Mouse (Mus musculus): ENCODE measurements around the gene Olfr223. TPM values are rescaled to one million over a fixed set of nuclear protein-coding genes. Genes with fewer than 3 reads are reported as not detected.
"Not testable (repeated sequence)": the region's sequence is repeated elsewhere in the genome, so short reads cannot be mapped to it uniquely, and the experiment has no call there.

The Olfr223 gene
- total RNA-seq, 4 experiments from 2014 or later: not detected

DNA sequence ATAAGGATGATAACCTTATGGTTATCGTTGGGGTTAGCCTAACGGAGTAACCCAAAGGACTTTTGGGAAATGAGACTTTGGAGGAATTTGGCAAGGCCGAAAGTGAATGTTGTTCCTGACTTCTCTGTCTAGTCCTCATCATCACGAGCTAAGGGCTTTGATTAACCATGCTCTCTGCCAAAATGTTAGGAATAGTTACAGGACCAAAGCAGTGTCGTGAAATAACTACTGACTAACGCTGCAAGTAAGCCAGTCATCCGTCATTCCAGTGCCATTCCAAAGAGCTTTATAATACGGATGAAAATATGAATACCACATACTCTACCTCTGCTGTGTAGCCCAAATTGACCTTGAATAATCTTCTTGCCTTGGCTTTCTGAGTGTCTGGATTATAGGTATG lies 3.9 kb upstream of the Olfr223 start:
- no peak for DNase-seq (ENCODE audit: low spot score in 2 of 2)

DNA sequence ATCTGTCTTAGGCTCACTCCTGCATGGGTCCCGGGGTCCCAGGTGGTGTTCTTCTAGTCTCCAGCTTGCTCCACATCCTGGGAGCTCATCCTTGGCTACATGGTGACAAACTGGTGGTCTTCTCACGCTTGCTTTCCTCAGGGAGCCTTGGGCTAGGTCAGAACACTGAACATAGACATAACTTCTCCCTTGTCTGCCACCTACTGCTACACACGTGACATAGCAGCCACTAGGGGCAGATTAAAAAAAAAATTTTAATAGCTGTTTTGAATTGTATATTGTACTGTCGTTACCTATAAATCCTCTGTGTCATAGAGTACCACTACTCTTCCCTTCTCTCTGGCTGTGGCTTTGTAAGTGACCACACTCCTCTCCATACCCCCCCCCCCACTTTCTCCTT lies 3.0 kb upstream of the Olfr223 start:
- DNase-seq (ENCODE audit: low spot score in 2 of 2): no peak

- DNase-seq (ENCODE audit: low spot score in 2 of 2): no peak
Measured at GRCm38 (mm10) chr11:59589496-59589895, 3.6 kb downstream of the Olfr223 start.

DNA sequence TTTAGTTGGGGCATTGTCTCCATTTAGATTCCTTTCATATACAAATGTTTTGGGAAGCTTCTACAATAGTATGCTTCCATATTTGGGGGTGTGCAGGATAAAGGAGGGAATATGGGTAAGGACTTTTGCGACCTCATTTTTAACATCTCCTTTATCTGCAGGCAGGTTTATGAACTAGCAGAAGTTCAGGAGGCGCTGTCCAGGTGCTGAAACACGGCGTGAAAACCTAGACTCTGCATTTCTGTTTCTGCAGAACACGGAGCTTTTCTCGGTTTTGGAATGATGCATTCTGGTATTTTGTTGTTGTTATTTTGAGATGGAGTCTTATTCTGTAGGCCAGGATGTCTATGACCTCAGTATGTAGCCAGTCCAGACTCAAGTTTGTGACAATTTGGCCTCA lies 8.6 kb downstream of the Olfr223 start:
- no peak for DNase-seq (ENCODE audit: low spot score in 2 of 2)

- not testable (repeated sequence) for DNase-seq (ENCODE audit: low spot score in 2 of 2)
Measured at GRCm38 (mm10) chr11:59576135-59576534, 17.0 kb downstream of the Olfr223 start, which contains the start of gene Olfr222. Gene Olfr222, minus strand, starts transcription at chr11:59576235.

DNA sequence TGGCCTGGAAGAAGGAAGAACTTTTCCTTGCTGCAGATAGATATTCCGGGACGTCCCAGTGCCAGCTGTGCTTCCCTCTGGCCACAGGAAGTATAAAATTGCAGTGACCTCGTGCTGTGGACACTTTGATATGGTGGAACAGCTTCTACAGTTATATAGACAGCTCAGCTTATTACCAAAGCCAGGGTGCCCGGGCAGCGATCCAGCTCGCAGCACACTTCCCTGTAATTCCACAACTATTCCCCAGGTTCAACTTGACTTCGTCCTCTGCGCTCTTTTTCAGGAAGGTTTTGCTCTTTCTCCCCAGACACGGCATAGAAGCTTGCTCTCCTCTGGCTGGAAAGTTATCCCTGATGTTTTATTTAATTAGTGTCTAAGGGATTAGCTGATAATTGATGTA lies 17.4 kb downstream of the Olfr223 start:
- DNase-seq (ENCODE audit: low spot score in 2 of 2): no peak

GRCm38 (mm10) chr11:59569306-59569705 lies 23.8 kb downstream of the Olfr223 start:
- DNase-seq (ENCODE audit: low spot score in 2 of 2): no peak

- DNase-seq (ENCODE audit: low spot score in 2 of 2): no peak
Measured at GRCm38 (mm10) chr11:59562837-59563236, 30.3 kb downstream of the Olfr223 start.

GRCm38 (mm10) chr11:59562336-59562735 lies 30.8 kb downstream of the Olfr223 start:
- DNase-seq (ENCODE audit: low spot score in 2 of 2): no peak

DNA sequence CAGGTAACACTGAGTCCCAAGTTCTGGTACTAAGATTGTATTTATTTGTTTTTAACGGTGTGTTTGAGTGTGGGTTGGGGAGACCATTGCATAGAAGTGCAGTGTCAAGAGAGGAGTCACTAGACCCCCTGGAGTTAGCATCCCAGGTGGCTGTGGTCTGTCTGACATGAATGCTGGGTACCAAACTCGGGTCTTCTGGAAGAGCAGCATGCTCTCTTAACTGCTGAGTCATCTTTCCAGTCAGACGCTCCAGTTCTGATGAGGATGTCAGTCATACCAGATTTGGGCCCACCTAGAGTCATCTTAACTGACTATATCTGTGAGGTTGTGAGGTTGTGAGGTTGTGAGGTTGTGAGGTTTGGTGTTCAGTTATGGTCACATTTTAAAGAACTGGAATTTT lies 32.2 kb downstream of the Olfr223 start:
- no peak for DNase-seq (ENCODE audit: low spot score in 2 of 2)

DNA sequence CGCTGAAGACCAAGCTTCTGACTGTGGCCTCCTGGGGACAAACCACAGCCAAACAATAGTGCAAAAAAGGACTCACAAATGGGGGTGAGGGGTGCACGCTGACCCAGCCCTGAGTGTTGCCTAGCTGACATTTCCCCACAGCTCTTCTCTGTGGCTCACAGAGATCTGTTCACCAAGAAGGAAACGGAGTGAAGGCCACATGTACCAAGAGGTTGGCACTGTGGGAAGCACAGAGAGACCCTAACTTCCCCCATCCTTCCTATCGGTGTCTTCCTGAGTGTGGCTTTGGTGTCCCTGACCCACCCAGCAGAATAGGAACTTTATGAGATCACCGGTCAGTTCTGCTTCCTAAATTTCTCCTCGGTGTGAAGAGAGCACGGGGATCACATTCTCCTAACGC lies 38.6 kb downstream of the Olfr223 start:
- no peak for DNase-seq (ENCODE audit: low spot score in 2 of 2)

GRCm38 (mm10) chr11:59554127-59554526 lies 39.0 kb downstream of the Olfr223 start:
- no peak for DNase-seq (ENCODE audit: low spot score in 2 of 2)

DNA sequence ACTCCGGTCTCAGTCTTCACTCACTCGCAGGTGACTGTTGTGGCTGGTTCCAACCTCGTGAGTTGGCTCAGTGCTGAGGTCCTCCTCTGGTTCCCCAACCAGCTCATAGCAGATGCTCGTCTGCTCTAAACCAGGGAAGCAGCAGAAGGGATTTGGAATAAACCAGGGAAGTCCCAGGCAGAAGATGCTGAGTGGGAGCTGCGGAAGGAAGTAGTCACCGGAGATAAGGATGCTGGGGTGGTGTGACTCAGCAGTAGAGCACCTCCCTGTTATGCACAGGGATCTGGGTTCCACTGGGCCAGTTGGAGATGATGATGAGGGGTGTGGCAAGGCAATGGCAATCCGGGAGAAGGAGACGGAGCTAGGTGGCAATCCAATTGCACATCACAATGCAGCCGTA lies 49.1 kb downstream of the Olfr223 start:
- DNase-seq (ENCODE audit: low spot score in 2 of 2): no peak

DNA sequence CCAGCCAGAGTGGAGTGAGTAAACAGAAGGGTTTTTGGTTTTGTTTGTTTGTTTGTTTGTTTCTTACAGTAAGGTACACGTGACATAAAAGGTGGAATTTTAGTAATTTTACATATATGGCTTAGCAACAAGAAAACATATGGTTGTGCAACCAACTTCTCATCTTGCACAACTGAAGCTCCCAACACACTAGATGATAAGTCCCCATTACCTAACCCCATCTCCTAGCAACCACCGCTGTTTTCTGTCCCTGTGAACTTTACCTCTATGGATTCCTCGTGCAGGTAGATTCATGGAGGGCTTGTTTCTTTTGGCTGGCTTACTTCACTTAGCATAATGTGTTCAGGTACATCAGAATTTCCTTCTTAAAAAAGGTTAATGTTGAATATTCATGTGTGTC lies 49.7 kb downstream of the Olfr223 start:
- DNase-seq (ENCODE audit: low spot score in 2 of 2): no peak

GRCm38 (mm10) chr11:59542442-59542841 lies 50.6 kb downstream of the Olfr223 start:
- no peak for DNase-seq (ENCODE audit: low spot score in 2 of 2)

DNA sequence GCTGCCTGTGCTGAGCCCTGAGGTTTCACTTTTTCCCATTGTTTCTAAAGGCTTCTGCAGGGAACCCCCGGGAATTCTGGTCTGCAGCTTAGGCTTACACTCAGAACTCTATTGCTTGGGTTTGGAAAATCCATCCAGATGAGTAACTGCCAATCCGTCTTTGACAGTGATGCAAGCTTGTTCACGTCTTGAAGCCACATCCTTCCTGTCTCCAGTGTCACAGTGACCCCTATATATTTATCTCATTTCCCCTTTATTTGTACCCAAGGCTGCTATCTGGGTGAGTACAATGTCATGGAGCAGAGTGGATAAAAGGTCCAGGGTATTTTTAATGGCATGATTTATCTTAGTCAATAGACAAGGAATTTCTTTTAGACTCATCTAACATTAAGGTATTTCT lies 51.8 kb downstream of the Olfr223 start, which contains the start of gene Nlrp3:
Gene Nlrp3 (plus strand): TSS at position 245 of the 400 bp plus-strand sequence.
- no peak for DNase-seq (ENCODE audit: low spot score in 2 of 2)

- DNase-seq (ENCODE audit: low spot score in 2 of 2): no peak
Measured at GRCm38 (mm10) chr11:59540123-59540522, 53.0 kb downstream of the Olfr223 start.

Other genes starting within 250 kb of the Olfr223 start
- not detected for gene Prss38, start 217.6 kb downstream of the Olfr223 start, total RNA-seq (2022)
- gene Jmjd4, start 143.2 kb downstream of the Olfr223 start, total RNA-seq (2022): 10 to 100 TPM; 26.0 to 29.1 (median 26.6) TPM
- gene Snap47, start 142.1 kb downstream of the Olfr223 start, total RNA-seq (2022): 100 to 1,000 TPM; 364 to 399 (median 383) TPM
- 1 to 10 TPM; 3.5 to 5.4 (median 4.3) TPM for gene Zfp867, start 120.8 kb downstream of the Olfr223 start, total RNA-seq (2022)
- 10 to 100 TPM in 3 of 4 experiments, 1 to 10 TPM in 1; 9.6 to 11.9 (median 10.5) TPM for gene Zkscan17, start 66.5 kb downstream of the Olfr223 start, total RNA-seq (2022)
- gene Nlrp3, start 51.7 kb downstream of the Olfr223 start, total RNA-seq (2022): 1 to 10 TPM; 1.3 to 4.3 (median 1.9) TPM
- not detected for gene Olfr222, start 17.1 kb downstream of the Olfr223 start, total RNA-seq (2022)
- 100 to 1,000 TPM; 269 to 287 (median 277) TPM for gene Mprip, start 68.0 kb upstream of the Olfr223 start, total RNA-seq (2022)
- 1 to 10 TPM in 3 of 4 experiments, under 1 TPM in 1; 0.86 to 1.6 (median 1.3) TPM for gene Pld6, start 194.4 kb upstream of the Olfr223 start, total RNA-seq (2022)
- 10 to 100 TPM; 47.2 to 49.1 (median 47.6) TPM for gene Flcn, start 216.7 kb upstream of the Olfr223 start, total RNA-seq (2022)
- gene Nt5m, start 246.2 kb upstream of the Olfr223 start, total RNA-seq (2022): 10 to 100 TPM; 41.1 to 48.3 (median 48.2) TPM
- gene Cops3, start 246.5 kb upstream of the Olfr223 start, total RNA-seq (2022): 10 to 100 TPM; 72.0 to 79.6 (median 77.9) TPM

Measured in left cerebral cortex, adult 8-10 months (tissue).